Mouse (Mus musculus): ENCODE measurements around the gene Hes6.

Hes6 gene

DNA sequence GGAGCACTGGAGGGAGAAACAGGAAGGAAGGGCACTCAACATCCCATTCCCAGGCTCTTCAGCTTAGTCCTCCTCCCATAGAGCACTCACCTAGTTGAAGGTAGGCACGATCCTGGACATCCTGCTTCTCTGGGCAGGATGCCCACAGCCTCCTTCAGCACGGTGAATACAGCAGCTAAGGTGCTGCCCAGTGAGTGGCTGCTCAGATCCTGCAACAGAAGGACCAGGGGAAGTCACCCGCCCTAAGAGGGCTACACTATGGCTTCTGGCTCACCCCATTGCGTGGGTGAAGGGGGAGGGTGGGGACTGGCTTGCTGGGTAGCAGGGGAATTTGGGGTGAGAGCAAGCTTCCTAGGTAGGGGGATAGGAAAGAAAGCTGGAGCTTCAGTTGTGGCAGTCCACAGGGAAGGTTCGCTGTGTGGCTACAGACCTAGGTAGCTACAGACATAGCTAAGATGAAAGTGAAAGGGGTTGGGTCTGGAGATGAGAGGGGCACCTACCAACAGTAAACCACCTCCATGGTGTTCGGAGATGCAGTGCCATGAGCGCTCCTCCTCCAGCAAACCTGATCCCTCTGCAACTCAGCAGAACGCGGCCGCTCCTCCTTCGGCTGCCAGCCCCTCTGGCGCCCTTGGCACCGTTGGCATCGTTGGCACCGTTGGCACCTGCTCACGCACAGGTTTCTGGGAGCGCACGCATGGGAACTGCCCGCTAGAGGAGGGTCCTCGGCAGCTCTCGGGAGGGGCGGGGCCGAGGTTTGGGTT lies 8.2 kb downstream of the Hes6 start:
- no peak for DNase-seq (ENCODE audit: low read depth)

DNA sequence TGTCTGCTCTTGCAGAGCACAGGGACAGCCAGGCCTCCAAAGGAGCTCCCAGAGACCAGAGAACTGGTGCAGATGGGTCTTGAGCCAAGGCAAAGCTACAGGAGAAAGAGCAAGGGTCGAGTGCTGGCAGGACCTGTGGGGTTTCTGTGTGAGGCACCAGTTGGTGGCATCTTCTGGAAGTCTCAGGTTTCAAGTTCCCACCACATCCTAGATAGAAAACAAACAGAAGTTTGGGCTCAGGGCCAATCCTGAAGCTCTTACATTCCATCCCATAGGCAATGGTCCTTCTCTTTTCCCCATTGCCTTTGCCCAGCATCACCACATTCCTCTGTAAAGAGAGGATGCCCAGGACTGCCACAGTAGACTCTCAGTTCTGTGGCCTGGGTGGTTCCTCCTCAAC lies 8.9 kb downstream of the Hes6 start:
- no peak for DNase-seq (ENCODE audit: low read depth)

GRCm38 (mm10) chr1:91398260-91399062 lies 15.4 kb downstream of the Hes6 start, which contains the start of gene Ilkap:
Gene Ilkap (minus strand): TSS chr1:91398815.
- DNase-seq (ENCODE audit: low read depth): peak; percentile 76

GRCm38 (mm10) chr1:91397927-91398259 lies 15.9 kb downstream of the Hes6 start:
- no peak for DNase-seq (ENCODE audit: low read depth)

GRCm38 (mm10) chr1:91390369-91390768 lies 23.5 kb downstream of the Hes6 start:
- no peak for DNase-seq (ENCODE audit: low read depth)

GRCm38 (mm10) chr1:91381091-91381471 lies 32.8 kb downstream of the Hes6 start:
- no peak for DNase-seq (ENCODE audit: low read depth)

DNA sequence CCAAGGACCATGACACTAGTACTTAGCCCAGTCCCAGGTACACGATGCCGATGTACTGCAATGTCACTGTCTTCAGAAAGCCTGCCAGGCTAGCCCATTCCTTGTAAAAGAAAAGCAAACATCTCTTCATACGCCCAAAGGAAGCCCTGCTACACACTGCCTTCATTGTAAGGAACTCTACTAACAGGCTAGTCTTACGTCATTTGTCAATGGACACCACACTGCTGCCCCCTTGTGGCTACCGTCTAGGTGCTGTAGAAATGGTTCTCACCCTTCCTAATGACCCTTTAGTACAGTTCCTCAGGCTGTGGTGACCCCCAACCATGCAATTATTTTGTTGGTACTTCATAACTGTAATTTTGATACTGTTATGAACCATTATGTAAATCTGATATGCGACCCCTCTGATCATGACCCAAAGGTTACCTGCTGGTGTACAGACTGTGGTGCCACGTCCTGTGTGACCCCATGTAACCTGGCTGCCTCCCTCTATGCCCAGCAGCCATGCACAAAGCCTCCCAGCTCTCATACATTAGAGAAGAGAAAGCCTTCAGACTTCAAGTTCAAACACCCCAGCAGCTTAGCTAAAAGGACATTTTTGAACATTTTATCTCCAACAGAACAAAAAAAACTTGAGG lies 33.3 kb downstream of the Hes6 start:
- peak; percentile 76 for DNase-seq (ENCODE audit: low read depth)

DNA sequence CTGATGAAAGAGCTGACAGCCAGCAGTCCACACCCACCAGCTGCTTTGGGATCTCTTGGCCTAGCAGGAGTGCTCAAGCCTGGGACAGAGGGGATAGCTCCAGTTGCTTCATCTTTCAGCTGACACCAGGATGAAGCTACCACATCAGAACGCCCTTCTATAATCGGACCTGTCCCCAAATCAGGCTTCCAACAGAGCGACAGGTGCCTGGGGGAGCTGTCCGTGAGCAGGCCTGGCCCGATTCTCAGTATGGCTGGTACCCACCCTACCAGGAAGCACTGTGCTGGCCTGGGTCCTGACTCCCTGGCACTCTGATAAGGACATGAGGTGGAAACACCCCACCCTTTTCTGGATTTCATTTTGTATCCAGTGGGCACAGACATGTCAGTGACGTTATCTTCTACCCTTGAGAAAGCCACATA lies 40.4 kb downstream of the Hes6 start:
- DNase-seq (ENCODE audit: low read depth): peak; percentile 86

DNA sequence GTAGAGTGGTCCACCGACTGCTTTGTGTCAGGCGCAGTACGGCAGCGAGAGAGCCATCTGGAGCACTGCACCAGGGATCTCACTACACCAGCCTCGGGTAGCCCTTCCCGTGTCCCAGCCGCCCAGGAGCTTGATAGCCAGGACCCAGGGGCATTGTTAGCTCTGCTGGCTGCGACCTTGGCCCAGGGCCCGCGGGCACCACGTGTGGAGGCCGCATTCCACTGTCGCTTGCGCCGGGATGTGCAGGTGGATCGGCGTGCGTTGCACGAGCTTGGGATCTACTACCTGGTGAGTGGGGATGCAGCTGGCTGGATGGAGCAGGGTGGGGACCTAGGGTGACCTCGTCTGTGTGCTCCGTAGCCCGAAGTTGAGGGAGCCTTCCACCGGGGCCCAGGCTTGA lies 43.8 kb downstream of the Hes6 start:
- no peak for DNase-seq (ENCODE audit: low read depth)

DNA sequence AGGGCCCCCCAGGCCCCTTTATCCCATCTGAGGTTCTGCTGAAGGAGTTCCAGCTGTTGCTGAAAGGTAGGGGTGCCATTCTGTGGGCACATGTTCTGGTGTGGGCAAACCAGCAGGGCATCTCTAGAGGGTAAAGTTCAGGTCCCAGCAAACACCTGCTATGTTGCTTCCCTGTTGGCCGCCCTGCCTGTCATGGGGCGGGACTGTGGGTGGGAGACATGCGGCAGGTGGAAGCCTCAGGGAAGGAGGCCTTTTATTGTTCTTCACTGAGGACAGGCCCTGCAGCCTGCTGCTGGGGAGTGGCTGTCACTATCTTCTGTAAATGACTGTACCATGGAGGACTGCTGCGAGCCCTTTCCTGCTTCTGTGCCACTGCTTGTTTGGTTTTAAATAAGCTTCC lies 44.4 kb downstream of the Hes6 start:
- no peak for DNase-seq (ENCODE audit: low read depth)

GRCm38 (mm10) chr1:91367295-91367694 lies 46.5 kb downstream of the Hes6 start:
- no peak for DNase-seq (ENCODE audit: low read depth)

DNA sequence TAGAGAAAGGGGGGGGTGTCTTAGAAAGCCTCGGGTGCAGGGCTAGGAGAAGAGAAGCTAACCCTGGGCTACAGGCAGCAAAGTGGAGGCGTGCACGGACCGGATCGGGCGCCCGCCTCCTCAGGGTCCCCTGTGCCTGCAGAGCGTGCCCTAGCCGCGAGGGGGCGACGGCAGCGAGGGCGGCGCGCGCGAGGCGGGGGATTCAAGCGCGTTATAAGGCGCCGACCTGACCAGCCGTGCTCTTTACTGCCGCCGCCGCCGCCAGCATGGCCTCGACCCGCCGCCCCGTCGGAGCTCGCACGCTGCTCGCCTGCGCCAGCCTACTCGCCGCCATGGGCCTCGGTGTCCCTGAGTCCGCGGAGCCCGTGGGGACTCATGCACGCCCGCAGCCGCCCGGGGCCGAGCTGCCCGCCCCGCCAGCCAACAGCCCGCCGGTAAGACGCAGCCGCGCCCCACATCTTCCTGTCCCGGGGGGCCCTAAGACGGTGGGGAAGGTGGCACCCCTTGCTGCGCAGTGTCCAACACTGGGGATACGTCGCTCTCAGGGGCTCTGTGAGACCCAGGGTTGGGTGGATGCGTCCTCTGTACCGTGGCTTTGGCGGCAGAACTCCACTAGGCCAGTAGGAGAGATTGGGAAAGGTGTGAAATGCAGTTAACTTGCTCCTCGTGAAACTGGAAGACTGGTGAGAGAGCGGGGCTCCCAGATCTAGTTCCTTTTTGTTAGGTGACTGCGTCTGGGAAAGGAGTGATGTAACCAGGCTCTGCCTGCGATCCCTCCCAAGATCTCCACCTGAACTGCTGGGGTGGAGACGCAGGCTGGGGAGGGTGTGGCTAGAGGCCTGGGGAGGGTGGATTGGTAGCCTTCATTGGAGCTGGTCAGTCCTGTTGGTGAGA lies 47.4 kb downstream of the Hes6 start, which contains the start of gene Erfe:
Erfe (plus strand) TSS at position 216 of the 894 bp plus-strand sequence.
- peak; percentile 69 for DNase-seq (ENCODE audit: low read depth)

GRCm38 (mm10) chr1:91365816-91366214 lies 48.0 kb downstream of the Hes6 start:
- DNase-seq (ENCODE audit: low read depth): no peak

- DNase-seq (ENCODE audit: low read depth): no peak
Measured at GRCm38 (mm10) chr1:91364822-91365644, 48.8 kb downstream of the Hes6 start.

- no peak for DNase-seq (ENCODE audit: low read depth)
Measured at GRCm38 (mm10) chr1:91362113-91362512, 51.7 kb downstream of the Hes6 start.

Measured in c-Kit-positive CD71-positive TER-119-negative erythroid progenitor cells, embryonic 14.5 days (primary cell).